Mouse (Mus musculus): ENCODE data around the gene Olfr164. TPM values are rescaled to one million over a fixed set of nuclear protein-coding genes. Genes with fewer than 3 reads are reported as not detected.

The Olfr164 gene
- not detected in 2 replicates for polyA plus RNA-seq (2012; rRNA removed)

DNA sequence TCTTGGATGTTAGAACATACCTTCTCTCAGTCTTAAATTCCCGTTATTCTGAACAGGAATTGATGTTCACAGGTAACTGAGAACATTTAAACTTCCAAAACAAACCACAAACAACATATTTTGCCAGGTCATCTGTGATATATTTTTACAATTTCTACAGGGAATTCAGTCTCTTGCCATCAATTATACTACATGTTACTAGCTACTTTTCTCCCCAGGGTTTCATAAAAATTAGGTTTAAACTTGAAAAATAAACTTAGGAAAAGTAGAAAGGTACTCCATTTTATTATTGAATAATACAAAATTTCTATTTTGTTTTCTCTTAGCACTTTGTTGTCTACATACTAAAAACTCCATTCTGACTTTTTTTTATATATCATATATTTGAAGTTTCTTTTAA lies at the start of gene Olfr164:
Gene Olfr164 (minus strand): TSS at position 101 of the 400 bp plus-strand sequence.
- H3K4me1 ChIP-seq (ENCODE audit: control insufficient read depth, insufficient read depth, low read length) = no peaks in the 10 kb centered on the region
- H3K4me3 ChIP-seq (ENCODE audit: control insufficient read depth, low read depth, low read length) = no peak within 1 kb of the TSS
- H3K36me3 ChIP-seq (ENCODE audit: control insufficient read depth, insufficient read depth, low read length) = no peaks in the 10 kb centered on the region
- no peak within 1 kb of the TSS for H3K27ac ChIP-seq (ENCODE audit: control insufficient read depth, insufficient read depth, low read depth, low read length)
- no peaks in the 10 kb centered on the region for H3K27me3 ChIP-seq (ENCODE audit: control insufficient read depth, insufficient read depth, low read length)
- TF ChIP-seq POLR2A (IDR thresholded peaks at IDR 0.05; ENCODE audit: control insufficient read depth, low read depth, low read length) = no peak
- no peak for TF ChIP-seq CTCF (IDR thresholded peaks at IDR 0.05; ENCODE audit: control insufficient read depth, insufficient read depth, insufficient replicate concordance, low read depth, low read length)

DNA sequence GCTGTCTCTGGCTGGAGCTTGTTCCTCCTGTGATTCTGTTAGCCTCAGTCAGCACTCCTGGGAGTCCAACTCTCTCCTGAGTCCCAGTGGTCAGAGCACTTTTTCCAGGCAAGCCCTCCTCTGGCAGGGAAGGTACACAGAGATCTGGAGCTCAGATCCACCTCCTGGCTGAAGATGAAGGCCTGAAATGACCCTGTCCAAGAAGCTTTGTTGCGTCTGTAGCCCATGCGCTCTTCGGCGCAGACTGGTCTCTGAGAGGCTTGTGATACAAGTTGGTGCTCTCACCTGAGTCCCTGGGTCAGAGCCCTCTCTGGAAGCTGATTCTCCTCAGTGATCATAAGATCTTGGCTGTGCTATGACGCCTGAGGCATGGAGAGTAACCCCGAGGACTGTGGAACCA lies 35.2 kb upstream of the Olfr164 start:
- H3K4me3 ChIP-seq (ENCODE audit: control insufficient read depth, low read depth, low read length) = no peak overlapping the region
- H3K27ac ChIP-seq (ENCODE audit: control insufficient read depth, insufficient read depth, low read depth, low read length) = no peak overlapping the region
- no peaks in the 10 kb centered on the region for H3K4me1 ChIP-seq (ENCODE audit: control insufficient read depth, insufficient read depth, low read length)
- no peaks in the 10 kb centered on the region for H3K36me3 ChIP-seq (ENCODE audit: control insufficient read depth, insufficient read depth, low read length)
- no peak for TF ChIP-seq POLR2A (IDR thresholded peaks at IDR 0.05; ENCODE audit: control insufficient read depth, low read depth, low read length)
- TF ChIP-seq CTCF (IDR thresholded peaks at IDR 0.05; ENCODE audit: control insufficient read depth, insufficient read depth, insufficient replicate concordance, low read depth, low read length) = no peak
- H3K27me3 ChIP-seq (ENCODE audit: control insufficient read depth, insufficient read depth, low read length) = no peaks in the 10 kb centered on the region

DNA sequence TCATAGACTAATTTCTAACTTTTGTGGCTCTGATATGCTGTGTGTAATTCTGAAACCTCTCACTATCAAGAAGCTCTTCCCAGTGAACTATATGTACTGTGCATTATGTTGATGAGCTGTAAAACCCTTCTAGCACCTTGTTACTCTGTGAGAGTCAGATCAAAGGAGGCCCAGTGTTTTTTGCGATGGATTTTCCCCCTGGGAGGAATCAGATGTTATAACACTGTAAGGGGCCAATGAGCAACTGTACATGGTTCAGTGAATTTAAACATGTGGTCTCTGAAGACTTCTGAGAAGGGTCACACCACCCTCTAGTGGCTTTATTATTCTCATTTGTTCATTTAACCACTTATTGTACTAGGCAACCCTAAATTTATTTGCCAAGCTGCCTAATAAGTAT lies 50.6 kb downstream of the Olfr164 start:
- H3K27ac ChIP-seq (ENCODE audit: control insufficient read depth, insufficient read depth, low read depth, low read length) = no peak overlapping the region
- H3K4me1 ChIP-seq (ENCODE audit: control insufficient read depth, insufficient read depth, low read length) = no peaks in the 10 kb centered on the region
- no peak overlapping the region for H3K4me3 ChIP-seq (ENCODE audit: control insufficient read depth, low read depth, low read length)
- H3K27me3 ChIP-seq (ENCODE audit: control insufficient read depth, insufficient read depth, low read length) = no peaks in the 10 kb centered on the region
- no peaks in the 10 kb centered on the region for H3K36me3 ChIP-seq (ENCODE audit: control insufficient read depth, insufficient read depth, low read length)
- TF ChIP-seq POLR2A (IDR thresholded peaks at IDR 0.05; ENCODE audit: control insufficient read depth, low read depth, low read length) (no peak), CTCF (IDR thresholded peaks at IDR 0.05; ENCODE audit: control insufficient read depth, insufficient read depth, insufficient replicate concordance, low read depth, low read length) (no peak)

DNA sequence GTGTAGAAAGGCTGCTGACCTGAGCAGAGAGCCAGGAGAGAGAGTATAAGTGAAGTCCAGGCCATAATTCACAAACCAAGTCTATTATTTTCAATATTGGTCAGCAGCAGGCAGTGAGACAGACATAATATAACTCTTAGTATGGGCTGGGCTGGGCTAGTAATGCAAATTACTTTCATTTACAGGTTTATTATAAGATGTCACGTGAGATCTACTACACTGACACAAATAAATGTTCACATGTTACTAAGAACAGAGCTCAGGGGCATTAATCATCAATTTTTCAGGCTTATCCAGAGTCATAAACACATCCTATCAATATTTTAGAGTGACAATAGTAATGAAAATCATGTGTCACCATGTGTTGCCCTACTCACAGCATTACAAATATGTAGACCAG lies 53.1 kb downstream of the Olfr164 start:
- no peak for TF ChIP-seq CTCF (IDR thresholded peaks at IDR 0.05; ENCODE audit: control insufficient read depth, insufficient read depth, insufficient replicate concordance, low read depth, low read length)
- no peak for TF ChIP-seq POLR2A (IDR thresholded peaks at IDR 0.05; ENCODE audit: control insufficient read depth, low read depth, low read length)
- H3K4me1 ChIP-seq (ENCODE audit: control insufficient read depth, insufficient read depth, low read length) = no peaks in the 10 kb centered on the region
- H3K36me3 ChIP-seq (ENCODE audit: control insufficient read depth, insufficient read depth, low read length) = no peaks in the 10 kb centered on the region
- no peak overlapping the region for H3K27ac ChIP-seq (ENCODE audit: control insufficient read depth, insufficient read depth, low read depth, low read length)
- H3K4me3 ChIP-seq (ENCODE audit: control insufficient read depth, low read depth, low read length) = no peak overlapping the region
- no peaks in the 10 kb centered on the region for H3K27me3 ChIP-seq (ENCODE audit: control insufficient read depth, insufficient read depth, low read length)

DNA sequence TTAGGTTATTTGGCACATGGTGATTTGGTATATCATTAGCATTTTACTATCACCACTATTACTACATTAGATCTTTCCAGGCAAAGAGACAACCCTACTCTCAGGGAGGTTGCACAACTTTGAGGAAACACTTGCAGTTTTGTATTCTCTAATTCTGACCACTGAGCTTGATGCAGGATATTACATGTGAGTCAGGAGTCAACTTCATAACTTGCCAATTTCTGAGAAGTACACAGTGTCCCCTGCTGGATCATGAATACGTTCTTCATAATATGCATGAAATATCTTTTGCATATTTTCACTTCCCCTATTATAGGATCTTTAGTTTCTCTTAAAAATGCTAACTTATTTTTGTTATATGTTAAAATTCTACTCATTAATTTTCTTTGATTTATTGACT lies 68.0 kb downstream of the Olfr164 start:
- Histone ChIP-seq H3K4me1 (ENCODE audit: control insufficient read depth, insufficient read depth, low read length) (no peaks in the 10 kb centered on the region), H3K27me3 (ENCODE audit: control insufficient read depth, insufficient read depth, low read length) (no peaks in the 10 kb centered on the region), H3K27ac (ENCODE audit: control insufficient read depth, insufficient read depth, low read depth, low read length) (no peak overlapping the region), H3K4me3 (ENCODE audit: control insufficient read depth, low read depth, low read length) (no peak overlapping the region), H3K36me3 (ENCODE audit: control insufficient read depth, insufficient read depth, low read length) (no peaks in the 10 kb centered on the region)
- TF ChIP-seq POLR2A (IDR thresholded peaks at IDR 0.05; ENCODE audit: control insufficient read depth, low read depth, low read length) (no peak), CTCF (IDR thresholded peaks at IDR 0.05; ENCODE audit: control insufficient read depth, insufficient read depth, insufficient replicate concordance, low read depth, low read length) (no peak)

- Histone ChIP-seq H3K4me1 (ENCODE audit: control insufficient read depth, insufficient read depth, low read length) (peaks cover 2% of the 10 kb centered on the region; the same call in 1 of the 2 replicates), H3K27ac (ENCODE audit: control insufficient read depth, insufficient read depth, low read depth, low read length) (no peak overlapping the region), H3K36me3 (ENCODE audit: control insufficient read depth, insufficient read depth, low read length) (no peaks in the 10 kb centered on the region), H3K4me3 (ENCODE audit: control insufficient read depth, low read depth, low read length) (no peak overlapping the region), H3K27me3 (ENCODE audit: control insufficient read depth, insufficient read depth, low read length) (no peaks in the 10 kb centered on the region)
- TF ChIP-seq CTCF (IDR thresholded peaks at IDR 0.05; ENCODE audit: control insufficient read depth, insufficient read depth, insufficient replicate concordance, low read depth, low read length) (no peak), POLR2A (IDR thresholded peaks at IDR 0.05; ENCODE audit: control insufficient read depth, low read depth, low read length) (no peak)
Observed at GRCm38 (mm10) chr16:19241539-19242025, 72.3 kb downstream of the Olfr164 start.

GRCm38 (mm10) chr16:19240792-19241538 lies 72.9 kb downstream of the Olfr164 start:
- TF ChIP-seq POLR2A (IDR thresholded peaks at IDR 0.05; ENCODE audit: control insufficient read depth, low read depth, low read length) (no peak), CTCF (IDR thresholded peaks at IDR 0.05; ENCODE audit: control insufficient read depth, insufficient read depth, insufficient replicate concordance, low read depth, low read length) (no peak)
- Histone ChIP-seq H3K27me3 (ENCODE audit: control insufficient read depth, insufficient read depth, low read length) (no peaks in the 10 kb centered on the region), H3K27ac (ENCODE audit: control insufficient read depth, insufficient read depth, low read depth, low read length) (no peak overlapping the region), H3K36me3 (ENCODE audit: control insufficient read depth, insufficient read depth, low read length) (no peaks in the 10 kb centered on the region), H3K4me3 (ENCODE audit: control insufficient read depth, low read depth, low read length) (no peak overlapping the region), H3K4me1 (ENCODE audit: control insufficient read depth, insufficient read depth, low read length) (peaks cover 5% of the 10 kb centered on the region; the same call in 1 of the 2 replicates)
